Mouse (Mus musculus) kidney, embryonic 16.5 days (tissue): ENCODE results near the gene Esrrg. TPM values are rescaled to one million over a fixed set of nuclear protein-coding genes. Genes with fewer than 3 reads are reported as not detected.

ENCODE experiments used
- ATAC-seq: fragments of 200-750 bp; cut with Nextera tagmentation; 2 replicates; pipeline ENCODE4 v1.8.0; 2017; ENCODE audit warnings: moderate TSS enrichment; ENCODE audit not compliant: low FRiP score, low TSS enrichment
- H3K27ac ChIP-seq: fragments of 300-500 bp; sonication (generic); 2 replicates; pipeline ENCODE4 v1.5.1; 2014; ENCODE audit warnings: low read length
- H3K27me3 ChIP-seq: fragments of 300-500 bp; sonication (generic); 2 replicates; pipeline ENCODE4 v1.6.1; 2014; ENCODE audit warnings: low read length, control low read depth, mixed read lengths; ENCODE audit not compliant: insufficient read depth
- H3K36me3 ChIP-seq: fragments of 300-500 bp; sonication (generic); 2 replicates; pipeline ENCODE4 v1.6.1; 2014; ENCODE audit warnings: low read length, control low read depth, mixed read lengths; ENCODE audit not compliant: insufficient read depth
- H3K4me1 ChIP-seq: fragments of 300-500 bp; sonication (generic); 2 replicates; pipeline ENCODE4 v1.6.1; 2014; ENCODE audit warnings: low read length, control low read depth, mixed read lengths; ENCODE audit not compliant: insufficient read depth
- H3K4me2 ChIP-seq: fragments of 300-500 bp; sonication (generic); replicated peaks from 2 replicates; pipeline ENCODE4 v1.6.1; 2014; ENCODE audit warnings: low read depth, low read length
- H3K4me3 ChIP-seq: fragments of 300-500 bp; sonication (generic); 2 replicates; pipeline ENCODE4 v1.5.1; 2014; ENCODE audit warnings: mild to moderate bottlenecking, low read length
- H3K9ac ChIP-seq: fragments of 300-500 bp; sonication (generic); replicated peaks from 2 replicates; pipeline ENCODE4 v1.6.1; 2014; ENCODE audit warnings: low read length
- H3K9me3 ChIP-seq: fragments of 300-500 bp; sonication (generic); 2 replicates; pipeline ENCODE4 v1.6.1; 2016; ENCODE audit warnings: low read length, control low read depth
- WGBS: fragments of 180-500 bp; shearing (Covaris S2); extraction: QIAGEN DNeasy Blood & Tissue Kit; methylation state at CpG from one replicate; pipeline ENCODE4 v1.1.7; 2014; 5-methylcytosine and 5-hydroxymethylcytosine counted together
- polyA plus RNA-seq: library from polyadenylated mRNA; unstranded; fragments of >200 nt; fragmentation: Nextera tagmentation; extraction: Ambion mirVana; gene quantifications from 2 replicates; pipeline ENCODE4 v1.2.1, GENCODE M21; 2015

Gene Esrrg
- polyA plus RNA-seq, 1 experiment from 2014 or later, result 36.0 TPM

GRCm38 (mm10) chr1:188147381-188148156 is 539.0 kb downstream of the Esrrg start:
- Histone ChIP-seq H3K4me2 (no peak overlapping the region), H3K9me3 (no peaks in the 10 kb centered on the region), H3K27me3 (no peaks in the 10 kb centered on the region), H3K27ac (no peak overlapping the region), H3K36me3 (no peaks in the 10 kb centered on the region), H3K9ac (no peak overlapping the region), H3K4me3 (no peak overlapping the region), H3K4me1 (no peaks in the 10 kb centered on the region)
- 80% methylated on average over 12 of the region's 12 CpGs for WGBS
- ATAC-seq, result no peak

GRCm38 (mm10) chr1:188151066-188151465 is 542.5 kb downstream of the Esrrg start:
- WGBS, result 77% methylated on average over 8 of the region's 8 CpGs
- Histone ChIP-seq H3K9me3 (no peaks in the 10 kb centered on the region), H3K27me3 (no peaks in the 10 kb centered on the region)

GRCm38 (mm10) chr1:188152011-188152410 is 543.4 kb downstream of the Esrrg start:
- Histone ChIP-seq H3K27ac (no peak overlapping the region), H3K27me3 (no peaks in the 10 kb centered on the region), H3K4me3 (no peak overlapping the region), H3K9ac (no peak overlapping the region), H3K4me1 (no peaks in the 10 kb centered on the region), H3K36me3 (no peaks in the 10 kb centered on the region), H3K9me3 (no peaks in the 10 kb centered on the region), H3K4me2 (no peak overlapping the region)
- 96% methylated on average over 2 of the region's 2 CpGs for WGBS
- ATAC-seq, result no peak

More at GRCm38 (mm10) chr1:188151066-188151465, 542.5 kb downstream of the Esrrg start:
- no peak overlapping the region for H3K9ac ChIP-seq
- ATAC-seq, result no peak
- H3K4me1 ChIP-seq, result no peaks in the 10 kb centered on the region
- H3K4me3 ChIP-seq, result no peak overlapping the region
- no peak overlapping the region for H3K27ac ChIP-seq
- H3K36me3 ChIP-seq, result no peaks in the 10 kb centered on the region
- no peak overlapping the region for H3K4me2 ChIP-seq

GRCm38 (mm10) chr1:188153665-188154064 is 545.1 kb downstream of the Esrrg start:
- Histone ChIP-seq H3K4me3 (no peak overlapping the region), H3K9me3 (no peaks in the 10 kb centered on the region), H3K9ac (no peak overlapping the region), H3K27me3 (no peaks in the 10 kb centered on the region), H3K4me1 (no peaks in the 10 kb centered on the region), H3K4me2 (no peak overlapping the region), H3K36me3 (no peaks in the 10 kb centered on the region), H3K27ac (no peak overlapping the region)
- WGBS, result 82% methylated on average over 2 of the region's 2 CpGs
- no peak for ATAC-seq

- Histone ChIP-seq H3K4me1 (no peaks in the 10 kb centered on the region), H3K27me3 (no peaks in the 10 kb centered on the region), H3K4me2 (no peak overlapping the region), H3K9me3 (no peaks in the 10 kb centered on the region), H3K36me3 (no peaks in the 10 kb centered on the region), H3K27ac (no peak overlapping the region), H3K4me3 (no peak overlapping the region), H3K9ac (no peak overlapping the region)
- 58% methylated on average over 14 of the region's 14 CpGs for WGBS
- no peak for ATAC-seq
Observed at GRCm38 (mm10) chr1:188154466-188155110, 546.0 kb downstream of the Esrrg start.

- Histone ChIP-seq H3K4me1 (no peaks in the 10 kb centered on the region), H3K27ac (no peak overlapping the region), H3K9ac (no peak overlapping the region), H3K27me3 (no peaks in the 10 kb centered on the region), H3K9me3 (no peaks in the 10 kb centered on the region), H3K36me3 (no peaks in the 10 kb centered on the region), H3K4me2 (no peak overlapping the region), H3K4me3 (no peak overlapping the region)
- ATAC-seq, result no peak
- WGBS, result 87% methylated on average over 22 of the region's 22 CpGs
Observed at GRCm38 (mm10) chr1:188155135-188155779, 546.7 kb downstream of the Esrrg start.

- no peak for ATAC-seq
- H3K36me3 ChIP-seq, result no peaks in the 10 kb centered on the region
- WGBS, result 98% methylated on average over 5 of the region's 5 CpGs
Observed at GRCm38 (mm10) chr1:188156520-188156919, 547.9 kb downstream of the Esrrg start.

GRCm38 (mm10) chr1:188157237-188157955 is 548.8 kb downstream of the Esrrg start:
- WGBS, result 69% methylated on average over 7 of the region's 7 CpGs
- no peaks in the 10 kb centered on the region for H3K9me3 ChIP-seq
- H3K4me2 ChIP-seq, result no peak overlapping the region
- no peak overlapping the region for H3K9ac ChIP-seq
- ATAC-seq, result 0 out of 2 replicates have a peak, but pooled peaks have one; percentile 23
- no peak overlapping the region for H3K4me3 ChIP-seq
- no peaks in the 10 kb centered on the region for H3K36me3 ChIP-seq
- no peaks in the 10 kb centered on the region for H3K27me3 ChIP-seq
- H3K4me1 ChIP-seq, result no peaks in the 10 kb centered on the region
- no peak overlapping the region for H3K27ac ChIP-seq

More at GRCm38 (mm10) chr1:188156520-188156919, 547.9 kb downstream of the Esrrg start:
- Histone ChIP-seq H3K4me2 (no peak overlapping the region), H3K27me3 (no peaks in the 10 kb centered on the region), H3K9ac (no peak overlapping the region), H3K4me1 (no peaks in the 10 kb centered on the region), H3K9me3 (no peaks in the 10 kb centered on the region), H3K4me3 (no peak overlapping the region), H3K27ac (no peak overlapping the region)

GRCm38 (mm10) chr1:188158675-188159074 is 550.1 kb downstream of the Esrrg start:
- 90% methylated on average over 1 of the region's 1 CpGs for WGBS
- no peak overlapping the region for H3K4me2 ChIP-seq
- no peaks in the 10 kb centered on the region for H3K36me3 ChIP-seq
- H3K27me3 ChIP-seq, result no peaks in the 10 kb centered on the region
- no peak overlapping the region for H3K4me3 ChIP-seq
- H3K9ac ChIP-seq, result no peak overlapping the region
- ATAC-seq, result no peak
- no peaks in the 10 kb centered on the region for H3K4me1 ChIP-seq
- H3K9me3 ChIP-seq, result no peaks in the 10 kb centered on the region
- H3K27ac ChIP-seq, result no peak overlapping the region
